In genomic region chr9:60878630-60879029, GRCm38 (mm10) we compare ENCODE assay signal across 14 mouse cellular contexts.
"Had no signal": no experiment of that assay in that cellular context is flagged by ENCODE, and none has a peak within 500 bp of the region (broad histone marks: within the 10 kb centered on the region; RNA-seq: fewer than 3 reads in every experiment).

No protein-coding gene starts in this region.

- H3K36me3 ChIP-seq: neural tube, embryonic 13.5 days had no signal

- DNase-seq: kidney, adult 8-10 months; kidney, postnatal 4 days; left cerebral cortex, postnatal 4 days; lung, adult 18-20 months; lung, postnatal 14 days; right cerebral cortex, postnatal 4 days; spleen, adult 18-20 months; thymus, adult 18-20 months; thymus, postnatal 14 days had no signal

- H3K4me2 ChIP-seq: limb, embryonic 13.5 days; neural tube, embryonic 13.5 days had no signal

- H3K9ac ChIP-seq: limb, embryonic 13.5 days; liver, embryonic 14.5 days; neural tube, embryonic 13.5 days had no signal

- H3K27me3 ChIP-seq: limb, embryonic 13.5 days; neural tube, embryonic 13.5 days had no signal

- H3K4me3 ChIP-seq: layer of hippocampus, adult 2 months; limb, embryonic 13.5 days; neural tube, embryonic 13.5 days had no signal

- ATAC-seq: intestine, postnatal 0 days had no signal

- H3K27ac ChIP-seq: layer of hippocampus, adult 2 months; limb, embryonic 13.5 days; liver, embryonic 14.5 days; neural tube, embryonic 13.5 days had no signal

- H3K9me3 ChIP-seq: limb, embryonic 13.5 days; neural tube, embryonic 13.5 days had no signal

- H3K4me1 ChIP-seq: limb, embryonic 13.5 days had no signal
